In the genomic region with DNA sequence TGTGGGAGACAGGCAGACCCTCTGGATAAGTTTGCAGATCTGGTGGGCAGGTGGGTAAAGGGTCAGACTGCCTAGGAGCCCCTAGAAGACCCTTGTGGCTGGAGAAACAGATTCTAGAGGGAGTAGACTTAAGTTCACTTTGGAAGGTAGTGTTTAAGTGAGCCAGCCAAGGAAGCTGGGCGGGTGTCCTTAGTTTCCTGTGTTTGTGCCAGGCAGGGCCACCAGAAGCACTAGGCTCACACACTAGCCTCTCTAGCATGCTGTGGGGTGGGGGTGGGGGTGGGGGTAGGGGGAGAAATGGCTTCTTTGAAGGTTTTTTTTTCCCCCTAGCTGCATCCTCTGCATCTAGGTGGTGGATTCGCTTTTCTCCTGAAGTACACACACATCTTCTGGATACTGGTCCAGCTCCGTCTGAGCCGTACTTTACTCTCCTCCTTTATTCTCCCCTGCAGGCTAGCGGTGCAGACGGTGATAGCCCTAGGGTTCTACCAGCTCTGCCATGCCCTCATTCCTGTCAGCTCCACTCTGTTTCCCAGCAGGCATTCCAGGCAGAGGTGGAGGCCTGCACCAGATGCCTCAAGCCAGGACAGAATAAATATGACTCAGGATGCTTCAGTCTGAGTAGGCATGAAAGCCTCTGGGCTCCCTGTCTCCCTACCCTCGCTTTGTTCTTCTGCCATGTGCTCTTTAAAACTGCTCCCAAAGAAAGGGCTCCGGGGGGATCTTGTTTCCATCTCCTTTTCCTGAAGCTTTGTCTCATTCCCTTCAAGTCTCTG, we compare ENCODE assay signal across 15 mouse cellular contexts.
DNase-seq lines count a peak whose midpoint lies in the region; ATAC-seq lines count a peak whose summit lies in the region.
"Had no signal": no experiment of that assay in that cellular context is flagged by ENCODE, and none has a peak within 500 bp of the region (broad histone marks: within the 10 kb centered on the region; RNA-seq: fewer than 3 reads in every experiment).

No protein-coding gene starts in this region.

- WGBS in forebrain, embryonic 10.5 days: 86% methylated on average over 8 of the region's 8 CpGs
- 84% methylated on average over 8 of the region's 8 CpGs for WGBS in forebrain, embryonic 11.5 days
- 88% methylated on average over 8 of the region's 8 CpGs for WGBS in kidney, embryonic 16.5 days
- WGBS in embryonic facial prominence, embryonic 14.5 days: 55% methylated on average over 8 of the region's 8 CpGs

- DNase-seq in forebrain, embryonic 10.5 days (ENCODE audit: extremely low spot score, low spot score): no peak
- DNase-seq in forebrain, embryonic 11.5 days (ENCODE audit: low spot score): no peak
- no peak for DNase-seq in kidney, postnatal 14 days
- DNase-seq in 3T3-L1 (ENCODE audit: low read depth, low spot score): peak; percentile 77
- DNase-seq in embryonic facial prominence, embryonic 14.5 days (ENCODE audit: low spot score): no peak
- DNase-seq in urinary bladder, postnatal 25 days (ENCODE audit: low spot score): no peak
- no peak for DNase-seq in left cerebral cortex, adult 9 months (ENCODE audit: low spot score in 2 of 2)
- DNase-seq: adrenal gland, adult 8-10 months; gastrocnemius, postnatal 25 days; kidney, adult 8-10 months; layer of hippocampus, postnatal 36 days had no signal

- peaks cover 36% of the 10 kb centered on the region for H3K4me1 ChIP-seq in forebrain, embryonic 10.5 days
- H3K4me1 ChIP-seq in forebrain, embryonic 11.5 days (replicated peaks; ENCODE audit: control insufficient read depth, insufficient read depth, low read length): peaks cover 9% of the 10 kb centered on the region; the same call in 1 of the 2 replicates
- H3K4me1 ChIP-seq in kidney, embryonic 16.5 days (ENCODE audit: insufficient read depth, low read length): peaks cover 23% of the 10 kb centered on the region
- H3K4me1 ChIP-seq in embryonic facial prominence, embryonic 14.5 days (ENCODE audit: control insufficient read depth, insufficient read depth, low read length): peaks cover 36% of the 10 kb centered on the region

- 0 out of 2 replicates have a peak, but pooled peaks cover 6% of the 10 kb centered on the region for H3K27me3 ChIP-seq in forebrain, embryonic 10.5 days (ENCODE audit: poor library complexity, severe bottlenecking)
- H3K27me3 ChIP-seq in forebrain, embryonic 11.5 days (ENCODE audit: control insufficient read depth, insufficient read depth, low read length): no peaks in the 10 kb centered on the region
- no peaks in the 10 kb centered on the region for H3K27me3 ChIP-seq in kidney, embryonic 16.5 days (ENCODE audit: insufficient read depth, low read length)
- H3K27me3 ChIP-seq in embryonic facial prominence, embryonic 14.5 days (replicated peaks; ENCODE audit: control insufficient read depth, insufficient read depth, low read length): no peaks in the 10 kb centered on the region
- H3K27me3 ChIP-seq: midbrain, embryonic 15.5 days had no signal

- H3K27ac ChIP-seq in forebrain, embryonic 10.5 days: peak overlapping the region; percentile 40
- H3K27ac ChIP-seq in forebrain, embryonic 11.5 days (ENCODE audit: low read depth, low read length): no peak overlapping the region
- H3K27ac ChIP-seq in kidney, embryonic 16.5 days (ENCODE audit: low read length): peak overlapping the region; percentile 74; the same call in 1 of the 2 replicates
- peak overlapping the region; percentile 56; the same call in 1 of the 2 replicates for H3K27ac ChIP-seq in embryonic facial prominence, embryonic 14.5 days (replicated peaks; ENCODE audit: low read depth, low read length)
- H3K27ac ChIP-seq: liver, embryonic 14.5 days had no signal

- no peak overlapping the region for H3K4me3 ChIP-seq in forebrain, embryonic 10.5 days
- H3K4me3 ChIP-seq in forebrain, embryonic 11.5 days (ENCODE audit: low read depth, low read length): no peak overlapping the region
- H3K4me3 ChIP-seq in kidney, embryonic 16.5 days (ENCODE audit: low read length): no peak overlapping the region
- H3K4me3 ChIP-seq in embryonic facial prominence, embryonic 14.5 days (ENCODE audit: low read depth, low read length): no peak overlapping the region
- H3K4me3 ChIP-seq: erythroblast, embryonic 14.5 days; midbrain, embryonic 15.5 days had no signal

- no peak for ATAC-seq in forebrain, embryonic 11.5 days (replicated peaks; ENCODE audit: low FRiP score)
- no peak for ATAC-seq in kidney, embryonic 16.5 days (ENCODE audit: low FRiP score, low TSS enrichment)
- ATAC-seq in embryonic facial prominence, embryonic 14.5 days (ENCODE audit: low read depth): peak; percentile 19; the same call in 1 of the 2 replicates
- ATAC-seq: midbrain, embryonic 15.5 days had no signal

- H3K9ac ChIP-seq in forebrain, embryonic 11.5 days (ENCODE audit: low read length): no peak overlapping the region
- H3K9ac ChIP-seq in kidney, embryonic 16.5 days (replicated peaks; ENCODE audit: low read length): no peak overlapping the region
- no peak overlapping the region for H3K9ac ChIP-seq in embryonic facial prominence, embryonic 14.5 days (ENCODE audit: low read depth, low read length)
- H3K9ac ChIP-seq: liver, embryonic 14.5 days; midbrain, embryonic 15.5 days had no signal

- H3K9me3 ChIP-seq in forebrain, embryonic 10.5 days: no peaks in the 10 kb centered on the region
- no peaks in the 10 kb centered on the region for H3K9me3 ChIP-seq in forebrain, embryonic 11.5 days (ENCODE audit: control insufficient read depth, low read length)
- H3K9me3 ChIP-seq in kidney, embryonic 16.5 days (ENCODE audit: low read length): no peaks in the 10 kb centered on the region
- no peaks in the 10 kb centered on the region for H3K9me3 ChIP-seq in embryonic facial prominence, embryonic 14.5 days (ENCODE audit: control insufficient read depth, low read length)
- H3K9me3 ChIP-seq: midbrain, embryonic 15.5 days had no signal

- no peak overlapping the region for H3K4me2 ChIP-seq in forebrain, embryonic 11.5 days (ENCODE audit: low read depth, low read length, severe bottlenecking)
- H3K4me2 ChIP-seq in kidney, embryonic 16.5 days (replicated peaks; ENCODE audit: low read depth, low read length): no peak overlapping the region
- no peak overlapping the region for H3K4me2 ChIP-seq in embryonic facial prominence, embryonic 14.5 days (ENCODE audit: low read depth, low read length)
- H3K4me2 ChIP-seq: midbrain, embryonic 15.5 days had no signal

- no peaks in the 10 kb centered on the region for H3K36me3 ChIP-seq in forebrain, embryonic 10.5 days (replicated peaks)
- no peaks in the 10 kb centered on the region for H3K36me3 ChIP-seq in forebrain, embryonic 11.5 days (ENCODE audit: control insufficient read depth, insufficient read depth, low read length)
- H3K36me3 ChIP-seq in kidney, embryonic 16.5 days (ENCODE audit: insufficient read depth, low read length): no peaks in the 10 kb centered on the region
- H3K36me3 ChIP-seq in embryonic facial prominence, embryonic 14.5 days (ENCODE audit: control insufficient read depth, insufficient read depth, low read length): no peaks in the 10 kb centered on the region
- H3K36me3 ChIP-seq: midbrain, embryonic 15.5 days had no signal
